Mouse (Mus musculus): Measurements from ENCODE around the gene Rif1.
"Not testable (repeated sequence)": the region's sequence is repeated elsewhere in the genome, so short reads cannot be mapped to it uniquely, and the experiment has no call there.

Rif1 gene

DNA sequence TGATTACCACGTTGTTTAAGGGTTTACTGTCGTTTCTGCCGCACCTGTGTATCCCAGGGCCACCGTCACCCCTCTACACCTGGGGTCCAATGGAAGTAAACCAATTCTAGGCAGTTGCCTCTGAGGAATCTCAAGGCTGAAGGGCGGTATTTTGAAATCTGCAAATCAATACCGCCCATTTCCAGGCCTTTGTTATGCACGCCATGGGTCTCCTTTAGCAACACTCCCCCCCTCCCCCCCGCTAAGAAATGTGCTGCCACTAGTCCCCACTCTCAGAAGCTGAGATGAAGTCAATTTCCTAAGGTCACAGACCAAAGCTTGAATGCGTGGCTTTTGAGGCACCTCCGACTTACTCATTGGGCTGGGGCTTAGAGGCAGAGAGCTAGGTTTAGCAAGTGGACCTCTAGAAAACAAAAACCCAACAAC is 554 bp upstream of the Rif1 start:
- peak in 1 of 2 experiments; percentile 4 for DNase-seq

DNA sequence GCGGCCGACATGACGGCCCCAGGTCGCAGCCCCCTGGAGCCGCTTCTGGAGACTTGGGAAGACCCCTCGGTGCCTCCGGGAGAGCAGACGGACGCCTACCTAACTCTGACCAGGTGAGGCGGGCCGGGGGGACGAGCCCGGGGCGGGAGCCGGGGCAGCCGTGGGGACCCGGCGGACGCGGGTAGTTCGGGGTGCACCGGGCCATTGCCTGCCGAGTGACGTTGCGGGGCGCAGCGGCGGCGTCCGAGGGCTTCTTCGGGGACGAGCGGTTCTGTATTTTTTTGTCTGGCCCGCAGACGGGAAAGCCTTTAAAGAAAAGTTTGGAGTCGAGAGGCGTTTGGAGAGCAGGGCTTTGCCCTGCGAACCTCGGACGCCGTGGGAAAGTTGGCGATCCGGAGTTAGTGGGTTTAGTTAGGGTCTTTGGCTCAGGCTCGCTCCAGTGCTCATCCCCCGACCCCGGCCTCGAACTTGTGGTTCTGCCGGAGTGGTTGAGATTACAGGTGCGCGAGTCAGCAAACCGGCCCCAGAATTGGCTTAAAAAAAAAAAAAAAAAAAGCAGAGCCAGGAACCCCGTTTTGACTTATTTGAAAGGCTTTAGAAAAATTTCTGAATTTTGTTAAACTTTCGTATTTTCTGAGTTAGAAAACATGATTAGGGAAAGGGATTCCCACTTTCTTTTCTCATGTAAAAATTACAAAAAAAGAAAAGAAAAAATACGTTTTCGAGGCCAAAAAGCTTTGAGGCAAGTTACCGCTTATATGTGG is 691 bp downstream of the Rif1 start:
- DNase-seq: peak in 1 of 2 experiments; percentile 52

DNA sequence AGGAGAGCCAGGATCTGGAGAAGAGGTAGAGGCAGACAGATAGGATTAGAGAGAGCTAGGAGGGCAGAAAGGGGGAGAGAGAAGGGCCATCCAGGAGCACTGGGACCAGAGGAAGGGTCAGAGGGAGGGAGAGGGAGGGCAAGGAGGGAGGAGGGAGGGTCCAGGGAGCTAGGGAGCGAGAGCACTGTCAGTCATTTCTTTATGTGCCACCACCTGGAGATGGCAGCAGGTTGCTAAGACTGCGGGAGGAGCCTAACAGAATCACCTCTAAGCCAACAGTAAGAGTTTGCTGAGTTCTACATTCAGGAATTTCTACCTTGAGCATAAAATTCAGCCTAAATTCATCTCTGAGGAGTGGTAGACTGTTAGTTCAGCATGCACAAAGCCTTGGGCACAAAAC is 6.0 kb downstream of the Rif1 start:
- DNase-seq: no peak

DNA sequence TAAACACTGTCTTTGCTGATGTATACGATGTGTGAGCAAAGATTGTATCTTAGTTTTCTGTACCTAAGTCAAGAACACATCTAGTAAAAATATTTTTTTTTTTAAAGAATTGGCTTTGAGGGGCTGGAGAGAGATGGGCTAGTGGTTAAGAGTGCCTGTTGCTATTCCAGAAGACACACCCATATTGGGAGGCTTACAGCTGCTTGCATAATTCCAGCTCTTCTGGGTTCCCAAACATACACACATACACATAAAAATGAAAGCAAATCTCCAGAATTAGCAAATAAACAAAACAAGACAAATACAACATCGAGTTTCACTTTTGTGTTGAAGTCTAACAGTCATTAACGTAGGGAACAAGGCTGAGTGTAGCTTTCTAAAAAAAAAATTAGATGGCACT is 11.4 kb downstream of the Rif1 start:
- DNase-seq: no peak

DNA sequence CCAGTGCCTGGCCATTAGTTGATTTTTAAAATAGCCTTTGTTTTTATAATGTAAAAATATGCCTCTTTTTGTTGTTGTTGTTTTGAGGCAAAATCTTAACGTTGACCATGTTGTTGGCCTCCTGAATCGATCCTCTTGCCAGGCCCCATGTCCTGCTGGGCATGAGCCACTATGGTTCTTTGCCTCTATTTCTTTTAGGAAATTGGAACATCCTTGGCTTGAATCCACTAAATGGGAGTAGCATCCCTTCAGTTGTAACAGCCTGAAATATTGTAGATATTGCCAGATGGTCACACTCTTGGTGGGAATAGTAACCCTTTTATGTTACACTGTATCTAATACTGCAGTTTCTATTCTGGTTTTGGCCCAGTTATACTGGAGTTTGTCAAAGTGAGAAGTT is 11.9 kb downstream of the Rif1 start:
- no peak for DNase-seq

DNA sequence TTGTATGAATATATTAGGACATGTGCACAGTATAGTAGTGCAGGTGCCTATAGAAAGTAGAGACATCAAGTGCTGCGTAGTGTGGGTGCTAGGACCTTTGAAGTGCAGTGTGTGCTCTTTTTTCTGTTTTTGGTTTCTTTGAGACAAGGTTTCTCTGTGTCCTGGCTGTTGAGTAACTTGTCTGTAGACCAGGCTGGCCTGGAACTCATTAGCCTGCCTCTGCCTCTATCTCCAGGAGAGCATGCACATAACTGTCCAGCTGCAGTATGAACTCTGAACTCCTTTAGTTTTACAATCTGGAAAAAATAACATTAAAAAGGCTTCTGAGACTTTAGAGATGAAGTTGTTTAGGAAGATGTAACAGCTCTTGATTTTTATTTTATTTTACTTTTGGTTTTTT is 41.5 kb downstream of the Rif1 start:
- no peak for DNase-seq

DNA sequence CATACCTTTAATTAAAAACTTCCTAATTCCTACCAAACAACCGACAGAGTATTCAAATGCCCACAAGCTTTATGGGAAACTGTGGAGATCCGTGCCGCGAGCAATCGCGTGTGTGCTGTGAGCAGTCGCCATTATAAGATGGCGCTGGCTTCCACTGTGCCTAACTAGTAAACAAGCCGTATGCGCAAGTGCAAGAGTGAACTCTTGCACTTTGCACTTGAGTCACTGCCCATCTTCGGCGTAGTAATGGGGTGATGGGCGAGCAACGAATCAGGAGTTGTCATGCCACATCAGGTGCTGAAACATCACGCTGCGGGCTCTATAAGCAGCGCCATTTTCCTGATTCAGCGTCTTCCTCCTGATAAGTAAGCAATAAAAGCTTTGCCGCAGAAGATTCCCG is 58.7 kb downstream of the Rif1 start:
- DNase-seq: not testable (repeated sequence)

DNA sequence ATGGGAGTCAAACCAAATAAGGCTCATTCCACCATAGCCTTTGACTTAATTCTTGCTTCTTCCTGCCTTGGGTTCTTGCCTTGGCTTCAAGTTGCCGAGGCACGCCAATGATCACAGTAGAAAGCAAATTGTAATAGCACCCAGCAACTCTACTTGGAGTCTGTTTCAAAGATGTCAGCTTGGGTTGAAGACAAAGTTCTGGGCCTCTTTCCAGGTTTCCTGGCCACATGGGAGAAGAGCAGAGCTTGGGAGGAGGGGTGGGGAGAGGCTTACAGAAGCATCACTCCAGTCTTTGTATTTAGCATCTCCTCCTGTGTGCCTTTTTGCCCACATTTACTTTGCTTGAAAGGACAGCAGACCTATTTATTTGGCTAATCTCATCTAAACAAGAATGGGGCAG is 60.7 kb downstream of the Rif1 start:
- peak; percentile 5 to 19 for DNase-seq

DNA sequence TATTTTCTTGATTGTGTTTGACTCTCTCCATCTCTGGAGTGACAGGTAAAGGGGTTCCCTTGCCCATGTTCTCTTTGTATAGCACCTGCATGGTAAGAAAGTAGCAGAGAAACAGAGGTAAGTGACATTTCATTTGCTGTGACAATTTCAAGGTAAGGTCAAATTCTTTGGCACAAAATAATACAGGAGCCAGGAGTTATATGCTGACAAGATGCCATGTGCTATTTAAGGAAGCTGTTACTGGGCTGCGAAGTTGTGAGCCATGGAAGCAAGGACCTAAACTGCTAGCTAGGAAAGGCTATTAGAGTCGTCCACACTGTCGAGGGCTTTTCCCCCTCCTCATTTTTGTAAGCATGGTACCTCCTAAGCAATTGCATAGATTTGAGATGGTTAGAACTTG is 80.4 kb downstream of the Rif1 start:
- no peak for DNase-seq

DNA sequence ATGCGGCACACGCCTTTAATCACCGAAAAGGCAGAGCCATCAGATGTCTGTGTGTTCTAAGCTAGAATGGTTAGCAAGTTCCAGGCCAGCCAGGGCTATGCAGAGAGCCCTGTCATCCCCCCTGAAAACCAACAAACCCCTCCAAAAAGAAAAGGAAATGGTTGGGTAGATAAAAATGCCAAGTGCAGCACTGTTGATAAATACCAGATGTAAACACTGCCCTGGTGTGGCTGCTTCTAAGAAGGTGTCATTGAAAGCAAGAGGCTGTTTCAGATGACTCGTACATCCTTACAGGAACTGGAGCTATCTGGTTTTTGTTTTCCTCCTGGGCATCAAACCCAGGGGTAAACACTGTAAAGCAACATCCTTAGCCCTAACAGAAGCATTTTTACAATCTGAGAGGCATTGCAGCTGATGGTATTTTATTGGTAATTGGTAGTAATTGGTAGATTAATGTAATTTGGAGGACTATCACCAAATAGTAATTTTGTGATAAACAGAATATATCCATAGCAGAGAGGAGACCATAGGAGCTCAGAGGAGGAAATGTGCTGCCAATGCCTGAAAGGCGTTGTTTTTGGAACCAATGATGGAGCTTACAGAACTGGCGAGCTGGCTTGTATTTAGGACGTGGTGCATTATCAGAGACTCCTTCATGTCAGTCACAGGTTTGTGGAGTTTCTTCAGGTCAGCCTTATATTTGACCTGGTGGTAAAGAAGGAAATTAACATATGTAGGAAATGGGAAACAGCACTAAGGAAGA is 96.8 kb downstream of the Rif1 start:
- no peak for DNase-seq

All from lung, postnatal 4 days (tissue).